ENCODE assay signal across 31 mouse cellular contexts in the genomic region with DNA sequence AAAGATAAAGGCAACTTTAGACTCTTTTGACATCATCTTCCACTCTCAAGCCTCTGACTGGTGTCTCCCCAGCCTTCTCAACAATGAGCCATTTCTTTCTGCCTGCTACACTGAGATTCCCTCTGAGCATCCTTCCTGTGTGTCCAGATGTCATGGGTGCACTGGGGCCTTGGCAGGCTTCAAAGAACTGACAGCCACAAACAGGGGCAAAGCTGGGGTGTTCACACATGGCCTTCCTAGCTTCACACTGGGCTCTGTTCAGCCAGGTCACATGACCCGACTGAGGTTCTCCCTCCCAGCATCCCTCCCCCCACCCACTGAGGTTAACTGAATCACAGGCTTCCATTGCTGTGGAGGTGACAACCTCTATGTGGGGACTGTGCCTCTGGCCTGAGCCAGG. TPM values are rescaled to one million over a fixed set of nuclear protein-coding genes. Genes with fewer than 3 reads are reported as not detected.
DNase-seq lines count a peak whose midpoint lies in the region; ATAC-seq and TF ChIP-seq lines count a peak whose summit lies in the region.
"Had no signal": no experiment of that assay in that cellular context is flagged by ENCODE, and none has a peak within 500 bp of the region (broad histone marks: within the 10 kb centered on the region; RNA-seq: fewer than 3 reads in every experiment).

No protein-coding gene starts in this region.

- H3K9me3 ChIP-seq in MEL (replicated peaks; ENCODE audit: insufficient read depth, low read length): no peaks in the 10 kb centered on the region
- no peaks in the 10 kb centered on the region for H3K9me3 ChIP-seq in hindbrain, postnatal 0 days (ENCODE audit: low read length)
- H3K9me3 ChIP-seq in limb, embryonic 10.5 days (replicated peaks): no peaks in the 10 kb centered on the region
- H3K9me3 ChIP-seq: forebrain, embryonic 10.5 days; forebrain, embryonic 13.5 days; G1E; heart, embryonic 15.5 days; hindbrain, embryonic 13.5 days had no signal

- H3K4me1 ChIP-seq in MEL (ENCODE audit: control insufficient read depth in 1 of 2, insufficient read depth in 2 of 2, low read length in 2 of 2): peaks cover 2 to 4% of the 10 kb centered on the region in 2 experiments; a peak in 3 of 4 replicates
- H3K4me1 ChIP-seq in hindbrain, postnatal 0 days (ENCODE audit: insufficient read depth, low read length): no peaks in the 10 kb centered on the region
- peaks cover 17% of the 10 kb centered on the region for H3K4me1 ChIP-seq in limb, embryonic 10.5 days

- H3K36me3 ChIP-seq in MEL (ENCODE audit: control insufficient read depth in 1 of 2, insufficient read depth in 2 of 2, low read length in 2 of 2): peaks cover 0 to 3% of the 10 kb centered on the region in 2 experiments; a peak in 1 of 4 replicates
- no peaks in the 10 kb centered on the region for H3K36me3 ChIP-seq in hindbrain, postnatal 0 days (ENCODE audit: insufficient read depth, low read length)
- H3K36me3 ChIP-seq in limb, embryonic 10.5 days: no peaks in the 10 kb centered on the region
- H3K36me3 ChIP-seq: forebrain, embryonic 10.5 days; G1E; heart, embryonic 15.5 days; hindbrain, embryonic 13.5 days had no signal

- 65% methylated on average over 1 of the region's 1 CpGs for WGBS in hindbrain, postnatal 0 days
- WGBS in limb, embryonic 10.5 days: 75% methylated on average over 1 of the region's 1 CpGs

- H3K4me2 ChIP-seq in hindbrain, postnatal 0 days (ENCODE audit: low read depth, low read length): no peak overlapping the region
- H3K4me2 ChIP-seq: forebrain, embryonic 13.5 days; heart, embryonic 11.5 days; heart, embryonic 15.5 days; hindbrain, embryonic 13.5 days had no signal

- TF ChIP-seq POLR2A in MEL (IDR thresholded peaks at IDR 0.05; ENCODE audit: control insufficient read depth in 1 of 2, insufficient read depth in 1 of 2, low read depth in 1 of 2, low read length in 2 of 2, poor library complexity in 1 of 2): no peak

- TF ChIP-seq CTCF in MEL (IDR thresholded peaks at IDR 0.05 in 2 of 3, conservative IDR thresholded peaks at IDR 0.05 in 1 of 3; ENCODE audit: control insufficient read depth in 1 of 3, insufficient read depth in 1 of 3, low read depth in 2 of 3, low read length in 3 of 3, poor library complexity in 1 of 3, severe bottlenecking in 1 of 3): no peak
- TF ChIP-seq CTCF in hindbrain, postnatal 0 days (IDR thresholded peaks at IDR 0.05; ENCODE audit: low read depth): no peak

- no peak for TF ChIP-seq RAD21 in MEL (IDR thresholded peaks at IDR 0.05; ENCODE audit: low read depth, low read length)

- no peak overlapping the region for H3K4me3 ChIP-seq in MEL (ENCODE audit: control insufficient read depth in 1 of 2, insufficient read depth in 1 of 2, low read depth in 2 of 2, low read length in 2 of 2)
- no peak overlapping the region for H3K4me3 ChIP-seq in hindbrain, postnatal 0 days (ENCODE audit: low read length)
- no peak overlapping the region for H3K4me3 ChIP-seq in limb, embryonic 10.5 days
- H3K4me3 ChIP-seq: forebrain, embryonic 10.5 days; forebrain, embryonic 13.5 days; gastrocnemius, adult 2 months; heart, embryonic 15.5 days; hindbrain, embryonic 13.5 days had no signal

- no peak for DNase-seq in MEL (ENCODE audit: low read depth, low spot score)
- peak; percentile 62 for DNase-seq in thymus, postnatal 0 days (ENCODE audit: low spot score)
- DNase-seq in thymus, postnatal 25 days: peak; percentile 44
- DNase-seq in adrenal gland, postnatal 10 days: no peak
- DNase-seq in hindbrain, postnatal 0 days (ENCODE audit: low spot score): no peak
- DNase-seq in limb, embryonic 10.5 days (ENCODE audit: low spot score): no peak
- DNase-seq in heart, postnatal 10 days: no peak
- DNase-seq: adrenal gland, adult 2 months; adrenal gland, postnatal 25 days; cerebellum, adult 11-12 months; cerebellum, adult 9-10 months; cerebellum, postnatal 14 days; gastrocnemius, adult 2 months; gastrocnemius, postnatal 14 days; heart, adult 11 months; heart, postnatal 14 days had no signal

- TF ChIP-seq EP300 in MEL (IDR thresholded peaks at IDR 0.05; ENCODE audit: low read depth in 1 of 2, low read length in 2 of 2): no peak

- no peak overlapping the region for H3K27ac ChIP-seq in MEL (ENCODE audit: control insufficient read depth, low read depth, low read length)
- H3K27ac ChIP-seq in hindbrain, postnatal 0 days: no peak overlapping the region
- no peak overlapping the region for H3K27ac ChIP-seq in limb, embryonic 10.5 days
- H3K27ac ChIP-seq: forebrain, embryonic 10.5 days; forebrain, embryonic 13.5 days; gastrocnemius, adult 2 months; heart, embryonic 15.5 days; hindbrain, embryonic 13.5 days had no signal

- H3K9ac ChIP-seq in MEL (ENCODE audit: control insufficient read depth, low read depth, low read length, poor library complexity, severe bottlenecking): no peak overlapping the region
- no peak overlapping the region for H3K9ac ChIP-seq in hindbrain, postnatal 0 days (replicated peaks; ENCODE audit: low read length)
- H3K9ac ChIP-seq: forebrain, embryonic 13.5 days; heart, embryonic 15.5 days; hindbrain, embryonic 13.5 days had no signal

- intact Hi-C loops in heart, postnatal 10 days (cut with DNase I): no loop called here

- no peaks in the 10 kb centered on the region; the same call in 1 of the 2 replicates for H3K79me2 ChIP-seq in MEL (ENCODE audit: control insufficient read depth, insufficient read depth, low read length, poor library complexity)

- ATAC-seq in hindbrain, postnatal 0 days: no peak
- ATAC-seq: forebrain, embryonic 13.5 days; forebrain, embryonic 16.5 days; hindbrain, embryonic 16.5 days; inflammation-experienced regulatory T-cells, adult 6 months; intestine, embryonic 16.5 days had no signal

- H3K27me3 ChIP-seq in MEL (ENCODE audit: control insufficient read depth in 1 of 2, insufficient read depth in 2 of 2, low read length in 2 of 2): no peaks in the 10 kb centered on the region
- no peaks in the 10 kb centered on the region for H3K27me3 ChIP-seq in hindbrain, postnatal 0 days (ENCODE audit: insufficient read depth, low read length)
- H3K27me3 ChIP-seq in limb, embryonic 10.5 days (ENCODE audit: low read depth, poor library complexity, severe bottlenecking): no peaks in the 10 kb centered on the region
- H3K27me3 ChIP-seq: forebrain, embryonic 13.5 days; heart, embryonic 15.5 days; hindbrain, embryonic 13.5 days had no signal

RNA-seq across cellular contexts. Expression of gene Plin3, which starts 3.5 kb away (rescaled TPM):
- 6.6 and 7.6 TPM in 2 replicates for total RNA-seq in MEL (2012; rRNA removed)
- polyA plus RNA-seq in MEL (2012; ENCODE audit: insufficient read depth in 1 of 2, insufficient read length in 2 of 2, low read depth in 1 of 2, low replicate concordance in 2 of 2, missing spikeins in 1 of 2): 10 to 100 TPM in 1 of 2 experiments, not detected in 1; 13.1 TPM
- polyA plus RNA-seq in thymus, postnatal 0 days (2015; fragmentation: Nextera tagmentation; extraction: Ambion mirVana): 59.5 TPM in 2 replicates
- 10 to 100 TPM; 96.0 to 97.9 TPM for total RNA-seq in adrenal gland, postnatal 10 days (2021)
- total RNA-seq in hindbrain, postnatal 0 days (2014; rRNA removed): 12.4 and 13.9 TPM in 2 replicates
- 16.0 and 17.0 TPM in 2 replicates for polyA plus RNA-seq in hindbrain, postnatal 0 days (2015; fragmentation: Nextera tagmentation; extraction: Ambion mirVana)
- 78.2 and 89.7 TPM in 2 replicates for polyA plus RNA-seq in limb, embryonic 10.5 days (2016; fragmentation: Nextera tagmentation; extraction: Ambion mirVana)
- total RNA-seq in heart, postnatal 10 days (2021): 10 to 100 TPM; 67.0 to 81.9 TPM

RNA-seq across cellular contexts. Expression of gene Arrdc5, which starts 3.9 kb away (rescaled TPM):
- total RNA-seq in MEL (2012; rRNA removed): not detected in 2 replicates
- not detected for polyA plus RNA-seq in MEL (2012; ENCODE audit: insufficient read depth in 1 of 2, insufficient read length in 2 of 2, low read depth in 1 of 2, low replicate concordance in 2 of 2, missing spikeins in 1 of 2)
- 0.84 and 1.8 TPM in 2 replicates for polyA plus RNA-seq in thymus, postnatal 0 days (2015; fragmentation: Nextera tagmentation; extraction: Ambion mirVana)
- not detected for total RNA-seq in adrenal gland, postnatal 10 days (2021)
- not detected in 2 replicates for total RNA-seq in hindbrain, postnatal 0 days (2014; rRNA removed)
- not detected in 2 replicates for polyA plus RNA-seq in hindbrain, postnatal 0 days (2015; fragmentation: Nextera tagmentation; extraction: Ambion mirVana)
- polyA plus RNA-seq in limb, embryonic 10.5 days (2016; fragmentation: Nextera tagmentation; extraction: Ambion mirVana): not detected in 2 replicates
- not detected for total RNA-seq in heart, postnatal 10 days (2021)
- total RNA-seq: adrenal gland, adult 2 months; adrenal gland, postnatal 25 days; G1E; gastrocnemius, adult 2 months; gastrocnemius, postnatal 14 days; gastrocnemius, postnatal 4 days; hematopoietic stem cell, adult 5-6 weeks had no signal
- polyA plus RNA-seq: adrenal gland, adult 2 months; brain, embryonic 14.5 days; embryonic facial prominence, embryonic 11.5 days; embryonic facial prominence, embryonic 14.5 days; forebrain, embryonic 10.5 days; forebrain, embryonic 13.5 days; forebrain, embryonic 16.5 days; G1E; heart, embryonic 11.5 days; heart, embryonic 15.5 days; hindbrain, embryonic 13.5 days; hindbrain, embryonic 16.5 days; inflammation-experienced regulatory T-cells, adult 6 months; intestine, embryonic 16.5 days had no signal

RNA-seq across cellular contexts. Expression of gene Uhrf1, which starts 6.9 kb away (rescaled TPM):
- 185 and 201 TPM in 2 replicates for total RNA-seq in MEL (2012; rRNA removed)
- polyA plus RNA-seq in MEL (2012; ENCODE audit: insufficient read depth in 1 of 2, insufficient read length in 2 of 2, low read depth in 1 of 2, low replicate concordance in 2 of 2, missing spikeins in 1 of 2): 100 to 1,000 TPM; 115 to 133 TPM
- 234 and 264 TPM in 2 replicates for polyA plus RNA-seq in thymus, postnatal 0 days (2015; fragmentation: Nextera tagmentation; extraction: Ambion mirVana)
- total RNA-seq in adrenal gland, postnatal 10 days (2021): 10 to 100 TPM; 28.5 to 34.8 TPM
- total RNA-seq in hindbrain, postnatal 0 days (2014; rRNA removed): 28.2 and 31.4 TPM in 2 replicates
- 18.8 and 20.5 TPM in 2 replicates for polyA plus RNA-seq in hindbrain, postnatal 0 days (2015; fragmentation: Nextera tagmentation; extraction: Ambion mirVana)
- 316 and 336 TPM in 2 replicates for polyA plus RNA-seq in limb, embryonic 10.5 days (2016; fragmentation: Nextera tagmentation; extraction: Ambion mirVana)
- 10 to 100 TPM; 21.6 to 23.3 TPM for total RNA-seq in heart, postnatal 10 days (2021)

RNA-seq across cellular contexts. Expression of gene Ticam1, which starts 19.6 kb away (rescaled TPM):
- total RNA-seq in MEL (2012; rRNA removed): 3.5 and 4.6 TPM in 2 replicates
- polyA plus RNA-seq in MEL (2012; ENCODE audit: insufficient read depth in 1 of 2, insufficient read length in 2 of 2, low read depth in 1 of 2, low replicate concordance in 2 of 2, missing spikeins in 1 of 2): 1 to 10 TPM in 1 of 2 experiments, not detected in 1; 8.7 TPM
- polyA plus RNA-seq in thymus, postnatal 0 days (2015; fragmentation: Nextera tagmentation; extraction: Ambion mirVana): 2.5 and 3.0 TPM in 2 replicates
- 10 to 100 TPM; 16.6 to 18.1 TPM for total RNA-seq in adrenal gland, postnatal 10 days (2021)
- total RNA-seq in hindbrain, postnatal 0 days (2014; rRNA removed): 3.1 and 3.4 TPM in 2 replicates
- polyA plus RNA-seq in hindbrain, postnatal 0 days (2015; fragmentation: Nextera tagmentation; extraction: Ambion mirVana): 1.2 and 1.3 TPM in 2 replicates
- polyA plus RNA-seq in limb, embryonic 10.5 days (2016; fragmentation: Nextera tagmentation; extraction: Ambion mirVana): 3.0 TPM in 2 replicates
- 10 to 100 TPM; 11.6 to 12.7 TPM for total RNA-seq in heart, postnatal 10 days (2021)

RNA-seq across cellular contexts. Expression of gene Kdm4b, which starts 29.7 kb away (rescaled TPM):
- 9.1 and 12.5 TPM in 2 replicates for total RNA-seq in MEL (2012; rRNA removed)
- polyA plus RNA-seq in MEL (2012; ENCODE audit: insufficient read depth in 1 of 2, insufficient read length in 2 of 2, low read depth in 1 of 2, low replicate concordance in 2 of 2, missing spikeins in 1 of 2): 10 to 100 TPM in 1 of 2 experiments, not detected in 1; 27.5 TPM
- polyA plus RNA-seq in thymus, postnatal 0 days (2015; fragmentation: Nextera tagmentation; extraction: Ambion mirVana): 25.9 and 28.0 TPM in 2 replicates
- total RNA-seq in adrenal gland, postnatal 10 days (2021): 10 to 100 TPM; 35.0 to 41.8 TPM
- total RNA-seq in hindbrain, postnatal 0 days (2014; rRNA removed): 137 and 144 TPM in 2 replicates
- polyA plus RNA-seq in hindbrain, postnatal 0 days (2015; fragmentation: Nextera tagmentation; extraction: Ambion mirVana): 42.5 and 42.6 TPM in 2 replicates
- 37.7 and 46.8 TPM in 2 replicates for polyA plus RNA-seq in limb, embryonic 10.5 days (2016; fragmentation: Nextera tagmentation; extraction: Ambion mirVana)
- total RNA-seq in heart, postnatal 10 days (2021): 10 to 100 TPM; 42.4 to 44.9 TPM

Comparison
In these comparisons a context has a peak if more than half of its experiments do, and no peak if none do; other contexts are left out.
1. DNase-seq: peak in thymus, postnatal 0 days (single experiment) and thymus, postnatal 25 days (single experiment); none in MEL (single experiment), adrenal gland, postnatal 10 days (single experiment), hindbrain, postnatal 0 days (single experiment), limb, embryonic 10.5 days (single experiment) and heart, postnatal 10 days (0 of 2).